ENCODE assay signal across 13 mouse cellular contexts in genomic region chr11:97571266-97572088, GRCm38 (mm10). TPM values are rescaled to one million over a fixed set of nuclear protein-coding genes. Genes with fewer than 3 reads are reported as not detected.
DNase-seq lines count a peak whose midpoint lies in the region; ATAC-seq and TF ChIP-seq lines count a peak whose summit lies in the region.
"Had no signal": no experiment of that assay in that cellular context is flagged by ENCODE, and none has a peak within 500 bp of the region (broad histone marks: within the 10 kb centered on the region; RNA-seq: fewer than 3 reads in every experiment).

No protein-coding gene starts in this region.

- no peak for DNase-seq in layer of hippocampus, adult 2 months (ENCODE audit: low spot score in 2 of 2)
- DNase-seq in layer of hippocampus, postnatal 36 days, result no peak
- peak; percentile 75 to 78 for DNase-seq in cerebellum, postnatal 10 days
- DNase-seq in midbrain, postnatal 0 days (ENCODE audit: low spot score), result no peak
- DNase-seq in lung, postnatal 0 days (ENCODE audit: low spot score), result no peak
- DNase-seq in kidney, postnatal 25 days, result no peak
- DNase-seq: B cell, adult 2 months; lung, postnatal 36 days had no signal

- peak overlapping the region; percentile 59 for H3K4me3 ChIP-seq in layer of hippocampus, adult 2 months
- H3K4me3 ChIP-seq in hindbrain, embryonic 12.5 days, result peak overlapping the region; percentile 70; the same call in 1 of the 2 replicates
- peak overlapping the region; percentile 66 for H3K4me3 ChIP-seq in midbrain, postnatal 0 days (ENCODE audit: low read depth, low read length)
- H3K4me3 ChIP-seq in lung, postnatal 0 days (ENCODE audit: low read depth, low read length), result no peak overlapping the region
- H3K4me3 ChIP-seq: heart, embryonic 15.5 days; liver, embryonic 12.5 days had no signal

- H3K9ac ChIP-seq in hindbrain, embryonic 12.5 days, result peak overlapping the region; percentile 93
- H3K9ac ChIP-seq in midbrain, postnatal 0 days (replicated peaks; ENCODE audit: low read length, poor library complexity, severe bottlenecking), result peak overlapping the region; percentile 97
- H3K9ac ChIP-seq in lung, postnatal 0 days (replicated peaks; ENCODE audit: low read depth), result no peak overlapping the region
- H3K9ac ChIP-seq: heart, embryonic 15.5 days; liver, embryonic 12.5 days had no signal

- peaks cover 51% of the 10 kb centered on the region for H3K27me3 ChIP-seq in hindbrain, embryonic 12.5 days
- H3K27me3 ChIP-seq in midbrain, postnatal 0 days (ENCODE audit: insufficient read depth, low read length), result no peaks in the 10 kb centered on the region
- H3K27me3 ChIP-seq in lung, postnatal 0 days (replicated peaks; ENCODE audit: insufficient read depth, low read length), result peaks cover 14% of the 10 kb centered on the region

- H3K4me2 ChIP-seq in hindbrain, embryonic 12.5 days (replicated peaks), result peak overlapping the region; percentile 75
- peak overlapping the region; percentile 68 for H3K4me2 ChIP-seq in midbrain, postnatal 0 days (ENCODE audit: low read depth, low read length, poor library complexity, severe bottlenecking)
- H3K4me2 ChIP-seq in lung, postnatal 0 days (replicated peaks; ENCODE audit: low read depth, low read length), result no peak overlapping the region
- H3K4me2 ChIP-seq: heart, embryonic 15.5 days; liver, embryonic 12.5 days had no signal

- peak overlapping the region; percentile 97 for H3K27ac ChIP-seq in layer of hippocampus, adult 2 months
- peak overlapping the region; percentile 71 for H3K27ac ChIP-seq in hindbrain, embryonic 12.5 days
- H3K27ac ChIP-seq in midbrain, postnatal 0 days (ENCODE audit: low read depth, low read length), result peak overlapping the region; percentile 48
- H3K27ac ChIP-seq in lung, postnatal 0 days (ENCODE audit: low read length), result no peak overlapping the region
- H3K27ac ChIP-seq: heart, embryonic 15.5 days; liver, embryonic 12.5 days had no signal

- TF ChIP-seq EP300 in lung, postnatal 0 days (IDR thresholded peaks at IDR 0.05), result no peak

- no peaks in the 10 kb centered on the region for H3K9me3 ChIP-seq in hindbrain, embryonic 12.5 days (replicated peaks)
- no peaks in the 10 kb centered on the region for H3K9me3 ChIP-seq in midbrain, postnatal 0 days (ENCODE audit: low read length)
- H3K9me3 ChIP-seq in lung, postnatal 0 days (ENCODE audit: low read length), result no peaks in the 10 kb centered on the region
- H3K9me3 ChIP-seq: heart, embryonic 15.5 days; liver, embryonic 12.5 days had no signal

- peaks cover 81% of the 10 kb centered on the region for H3K4me1 ChIP-seq in hindbrain, embryonic 12.5 days
- H3K4me1 ChIP-seq in midbrain, postnatal 0 days (ENCODE audit: insufficient read depth, low read length), result peaks cover 30% of the 10 kb centered on the region
- H3K4me1 ChIP-seq in lung, postnatal 0 days (ENCODE audit: insufficient read depth, low read depth, low read length), result peaks cover 4% of the 10 kb centered on the region; the same call in 1 of the 2 replicates

- WGBS in hindbrain, embryonic 12.5 days, result 7% methylated on average over 8 of the region's 8 CpGs
- 4% methylated on average over 8 of the region's 8 CpGs for WGBS in midbrain, postnatal 0 days
- WGBS in lung, postnatal 0 days, result 19% methylated on average over 8 of the region's 8 CpGs

- no peaks in the 10 kb centered on the region for H3K36me3 ChIP-seq in hindbrain, embryonic 12.5 days
- H3K36me3 ChIP-seq in midbrain, postnatal 0 days (ENCODE audit: insufficient read depth, low read length), result no peaks in the 10 kb centered on the region
- H3K36me3 ChIP-seq in lung, postnatal 0 days (ENCODE audit: insufficient read depth, low read length), result no peaks in the 10 kb centered on the region
- H3K36me3 ChIP-seq: heart, embryonic 15.5 days; liver, embryonic 12.5 days had no signal

- TF ChIP-seq CTCF in layer of hippocampus, adult 2 months (conservative IDR thresholded peaks at IDR 0.05), result peak; percentile 42
- TF ChIP-seq CTCF in midbrain, postnatal 0 days (IDR thresholded peaks at IDR 0.05), result peak; percentile 35; the same call in 1 of the 2 replicates
- TF ChIP-seq CTCF in lung, postnatal 0 days (IDR thresholded peaks at IDR 0.05), result no peak

- ATAC-seq in hindbrain, embryonic 12.5 days (ENCODE audit: low FRiP score), result no peak
- no peak for ATAC-seq in midbrain, postnatal 0 days (ENCODE audit: low FRiP score)
- no peak for ATAC-seq in lung, postnatal 0 days
- ATAC-seq in inflammation-experienced regulatory T-cells, adult 6 months, result no peak
- ATAC-seq: liver, embryonic 12.5 days had no signal

RNA-seq across cellular contexts. Expression of gene Srcin1, which starts 4.5 kb away (rescaled TPM):
- total RNA-seq in layer of hippocampus, adult 2 months (2021), result 100 to 1,000 TPM; 226 to 232 TPM
- total RNA-seq in layer of hippocampus, postnatal 36 days (2021), result 100 to 1,000 TPM; 230 to 247 TPM
- polyA plus RNA-seq in hindbrain, embryonic 12.5 days (2016; fragmentation: Nextera tagmentation; extraction: Ambion mirVana), result 6.3 and 6.7 TPM in 2 replicates
- 95.0 and 100 TPM in 2 replicates for total RNA-seq in midbrain, postnatal 0 days (2014; rRNA removed)
- 13.1 and 14.0 TPM in 2 replicates for polyA plus RNA-seq in midbrain, postnatal 0 days (2015; fragmentation: Nextera tagmentation; extraction: Ambion mirVana)
- 0.36 and 0.45 TPM in 2 replicates for polyA plus RNA-seq in lung, postnatal 0 days (2015; fragmentation: Nextera tagmentation; extraction: Ambion mirVana)
- polyA plus RNA-seq in inflammation-experienced regulatory T-cells, adult 6 months (2017; shearing (Covaris generic)), result not detected
- total RNA-seq: common myeloid progenitor, adult 5-6 weeks had no signal

RNA-seq across cellular contexts. Expression of gene Epop, which starts 58.0 kb away (rescaled TPM):
- 10 to 100 TPM; 34.1 to 35.1 TPM for total RNA-seq in layer of hippocampus, adult 2 months (2021)
- 10 to 100 TPM; 33.6 to 34.2 TPM for total RNA-seq in layer of hippocampus, postnatal 36 days (2021)
- 11.2 and 11.7 TPM in 2 replicates for polyA plus RNA-seq in hindbrain, embryonic 12.5 days (2016; fragmentation: Nextera tagmentation; extraction: Ambion mirVana)
- total RNA-seq in midbrain, postnatal 0 days (2014; rRNA removed), result 5.0 and 8.4 TPM in 2 replicates
- polyA plus RNA-seq in midbrain, postnatal 0 days (2015; fragmentation: Nextera tagmentation; extraction: Ambion mirVana), result 1.5 and 1.6 TPM in 2 replicates
- 3.5 and 4.1 TPM in 2 replicates for polyA plus RNA-seq in lung, postnatal 0 days (2015; fragmentation: Nextera tagmentation; extraction: Ambion mirVana)
- polyA plus RNA-seq in inflammation-experienced regulatory T-cells, adult 6 months (2017; shearing (Covaris generic)), result under 1 TPM; 0.24 to 0.48 (median 0.45) TPM

Comparison
In these comparisons a context has a peak if more than half of its experiments do, and no peak if none do; other contexts are left out.
1. DNase-seq: peak in cerebellum, postnatal 10 days (2 of 2); none in layer of hippocampus, adult 2 months (0 of 2), layer of hippocampus, postnatal 36 days (0 of 2), midbrain, postnatal 0 days (single experiment), lung, postnatal 0 days (single experiment) and kidney, postnatal 25 days (0 of 2).